Mouse (Mus musculus): Measurements from ENCODE around the gene Irf2.

- TF ChIP-seq CTCF (IDR thresholded peaks at IDR 0.05; ENCODE audit: borderline replicate concordance, insufficient read depth, low read length): no peak
- no peak for TF ChIP-seq POLR2A (IDR thresholded peaks at IDR 0.05; ENCODE audit: low read depth, low read length)
Measured at GRCm38 (mm10) chr8:46871086-46871485, 131.6 kb downstream of the Irf2 start.
